Mouse (Mus musculus) heart, embryonic 11.5 days (tissue): ENCODE measurements at regions not wholly inside any gene's neighbourhood (a gene's known extent, or its start where the extent isn't known, plus 50 kb on each side); places are given as distances from the start of the nearest gene placed in this dataset.

Experiments
- ATAC-seq: fragments of 200-750 bp; cut with Nextera tagmentation; replicated peaks from 2 replicates; pipeline ENCODE4 v1.8.0; 2017; ENCODE audit warnings: moderate library complexity; ENCODE audit not compliant: insufficient number of reproducible peaks, low FRiP score, low TSS enrichment
- H3K27ac ChIP-seq: fragments of 300-500 bp; sonication (generic); 2 replicates; pipeline ENCODE4 v1.5.1; 2014; ENCODE audit warnings: mild to moderate bottlenecking, low read depth, low read length
- H3K27me3 ChIP-seq: fragments of 300-500 bp; sonication (generic); 2 replicates; pipeline ENCODE4 v1.6.1; 2014; ENCODE audit warnings: mild to moderate bottlenecking, low read length, mixed read lengths; ENCODE audit not compliant: control insufficient read depth, insufficient read depth
- H3K36me3 ChIP-seq: fragments of 300-500 bp; sonication (generic); 2 replicates; pipeline ENCODE4 v1.6.1; 2014; ENCODE audit warnings: mild to moderate bottlenecking, low read length, moderate library complexity, mixed read lengths; ENCODE audit not compliant: control insufficient read depth, insufficient read depth
- H3K4me1 ChIP-seq: fragments of 300-500 bp; sonication (generic); 2 replicates; pipeline ENCODE4 v1.6.1; 2014; ENCODE audit warnings: low read length; ENCODE audit not compliant: control insufficient read depth, insufficient read depth
- H3K4me2 ChIP-seq: fragments of 300-500 bp; sonication (generic); 2 replicates; pipeline ENCODE4 v1.6.1; 2014; ENCODE audit warnings: mild to moderate bottlenecking, moderate library complexity
- H3K4me3 ChIP-seq: fragments of 300-500 bp; sonication (generic); 2 replicates; pipeline ENCODE4 v1.5.1; 2014; ENCODE audit warnings: low read depth, low read length
- H3K9ac ChIP-seq: fragments of 300-500 bp; sonication (generic); 2 replicates; pipeline ENCODE4 v1.6.1; 2014; ENCODE audit warnings: mild to moderate bottlenecking, low read depth, low read length, moderate library complexity
- H3K9me3 ChIP-seq: fragments of 300-500 bp; sonication (generic); replicated peaks from 2 replicates; pipeline ENCODE4 v1.6.1; 2016; ENCODE audit warnings: low read length; ENCODE audit not compliant: control insufficient read depth
- WGBS: fragments of 180-500 bp; shearing (Covaris S2); extraction: QIAGEN DNeasy Blood & Tissue Kit; methylation state at CpG from one replicate; pipeline ENCODE4 v1.1.7; 2014; ENCODE audit not compliant: insufficient replicate concordance; 5-methylcytosine and 5-hydroxymethylcytosine counted together

- no peak overlapping the region for H3K4me3 ChIP-seq
- no peak overlapping the region for H3K27ac ChIP-seq
- no peaks in the 10 kb centered on the region for H3K27me3 ChIP-seq
- H3K4me1 ChIP-seq: peaks cover 9% of the 10 kb centered on the region
- no peaks in the 10 kb centered on the region for H3K9me3 ChIP-seq
- H3K4me2 ChIP-seq: no peak overlapping the region
- H3K36me3 ChIP-seq: no peaks in the 10 kb centered on the region
- 49% methylated on average over 7 of the region's 7 CpGs for WGBS
- ATAC-seq: no peak
- H3K9ac ChIP-seq: no peak overlapping the region
These were observed 159.6 kb downstream of the Wnt5a start for GRCm38 (mm10) chr14:28664121-28664520.

DNA sequence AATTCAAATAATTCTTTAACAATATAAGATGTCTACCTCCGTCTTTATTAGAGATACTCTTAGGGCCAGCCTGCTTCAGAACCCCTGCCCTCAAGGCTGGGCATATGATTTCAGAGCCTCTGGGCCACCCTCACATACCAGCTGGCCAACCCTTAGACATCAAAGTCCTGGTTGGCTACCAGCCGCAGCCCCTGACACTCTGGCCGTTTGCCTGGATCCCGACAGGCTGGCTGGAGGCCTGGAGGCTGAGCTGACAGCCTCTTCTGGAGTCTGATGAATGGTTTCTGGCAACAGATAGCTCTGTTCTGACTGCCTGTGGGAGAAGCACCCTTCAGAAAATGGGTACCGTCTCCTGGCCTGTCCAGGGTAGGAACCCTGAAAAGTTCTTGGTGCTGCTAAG lies 170.9 kb downstream of the Wnt5a start:
- H3K4me2 ChIP-seq: no peak overlapping the region
- 37% methylated on average over 5 of the region's 5 CpGs for WGBS
- no peak overlapping the region for H3K9ac ChIP-seq
- no peaks in the 10 kb centered on the region for H3K4me1 ChIP-seq
- no peak overlapping the region for H3K4me3 ChIP-seq
- H3K9me3 ChIP-seq: no peaks in the 10 kb centered on the region
- H3K27ac ChIP-seq: no peak overlapping the region
- no peaks in the 10 kb centered on the region for H3K36me3 ChIP-seq
- H3K27me3 ChIP-seq: no peaks in the 10 kb centered on the region
- ATAC-seq: no peak

DNA sequence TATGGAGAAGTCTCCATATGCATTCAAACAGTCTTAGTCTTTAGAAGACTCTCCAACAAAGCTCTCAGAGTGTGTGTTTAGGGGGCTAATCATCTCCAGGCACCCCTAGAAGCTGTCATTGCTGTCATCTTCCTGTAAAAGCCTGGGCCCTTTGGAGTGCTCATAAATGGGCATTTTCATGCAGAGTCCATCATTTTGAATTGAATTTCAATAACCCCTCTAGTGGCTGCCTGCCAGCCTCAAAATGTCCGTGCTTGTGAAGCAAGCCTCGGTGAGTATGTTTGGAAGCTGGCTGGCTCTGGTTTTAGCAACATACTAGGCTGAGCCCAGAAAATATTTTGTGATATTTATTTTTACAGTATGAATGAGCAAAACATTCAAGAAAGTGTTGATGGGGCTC lies 195.2 kb downstream of the Wnt5a start:
- no peak overlapping the region for H3K9ac ChIP-seq
- H3K27ac ChIP-seq: no peak overlapping the region
- no peak overlapping the region for H3K4me2 ChIP-seq
- H3K4me1 ChIP-seq: no peaks in the 10 kb centered on the region
- H3K9me3 ChIP-seq: no peaks in the 10 kb centered on the region
- H3K4me3 ChIP-seq: no peak overlapping the region
- no peaks in the 10 kb centered on the region for H3K36me3 ChIP-seq
- ATAC-seq: no peak
- 81% methylated on average over 2 of the region's 2 CpGs for WGBS
- no peaks in the 10 kb centered on the region for H3K27me3 ChIP-seq

DNA sequence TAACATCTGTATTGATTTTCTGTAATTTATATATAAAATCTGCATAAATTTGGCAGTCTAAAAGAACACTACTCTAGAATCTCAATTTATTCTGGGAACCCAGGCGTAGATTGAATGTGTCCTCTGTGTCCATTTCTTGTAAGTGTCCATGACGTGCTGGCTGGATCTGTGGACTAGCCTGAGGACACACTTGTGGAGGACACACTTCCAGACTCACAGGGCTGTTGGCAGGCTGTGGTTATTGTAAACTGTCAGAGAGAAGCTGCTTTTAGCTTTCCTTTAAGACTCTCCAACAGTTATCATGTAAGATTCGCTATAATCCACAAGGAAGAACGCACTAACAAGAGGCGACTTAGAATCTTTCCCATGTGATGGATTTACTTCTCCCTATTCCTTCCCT lies 200.2 kb downstream of the Wnt5a start:
- WGBS: 77% methylated on average over 5 of the region's 5 CpGs
- Histone ChIP-seq H3K4me2 (no peak overlapping the region), H3K36me3 (no peaks in the 10 kb centered on the region), H3K9me3 (no peaks in the 10 kb centered on the region), H3K27me3 (no peaks in the 10 kb centered on the region), H3K27ac (no peak overlapping the region), H3K4me1 (no peaks in the 10 kb centered on the region), H3K4me3 (no peak overlapping the region), H3K9ac (no peak overlapping the region)
- ATAC-seq: no peak

GRCm38 (mm10) chr14:28714598-28714997 lies 210.0 kb downstream of the Wnt5a start:
- H3K27ac ChIP-seq: no peak overlapping the region

DNA sequence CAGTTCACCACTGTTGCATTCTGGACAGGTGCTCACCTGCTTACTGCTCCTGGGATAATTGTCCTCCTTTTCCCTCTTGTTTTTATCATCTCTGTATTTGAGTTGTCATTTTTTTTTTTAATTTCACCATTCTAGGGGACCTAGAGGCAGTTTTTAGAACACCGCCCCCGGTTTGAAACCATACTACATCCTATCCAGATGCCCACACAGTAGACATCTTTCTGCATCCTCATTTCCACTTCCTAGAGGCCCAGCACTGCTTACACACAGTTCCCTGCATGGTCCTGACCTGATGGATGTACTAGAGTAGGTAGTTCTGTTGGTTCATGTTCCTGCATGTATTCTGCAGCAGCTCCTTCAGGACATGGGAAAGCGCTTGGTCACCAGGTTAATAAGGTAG lies 216.0 kb downstream of the Wnt5a start:
- Histone ChIP-seq H3K4me1 (no peaks in the 10 kb centered on the region), H3K4me2 (no peak overlapping the region), H3K9me3 (no peaks in the 10 kb centered on the region), H3K36me3 (no peaks in the 10 kb centered on the region), H3K4me3 (no peak overlapping the region), H3K27ac (no peak overlapping the region), H3K9ac (no peak overlapping the region), H3K27me3 (no peaks in the 10 kb centered on the region)
- ATAC-seq: no peak
- 90% methylated on average over 3 of the region's 3 CpGs for WGBS

More at GRCm38 (mm10) chr14:28714598-28714997, 210.0 kb downstream of the Wnt5a start:
- no peak overlapping the region for H3K9ac ChIP-seq
- H3K27me3 ChIP-seq: no peaks in the 10 kb centered on the region
- H3K9me3 ChIP-seq: no peaks in the 10 kb centered on the region
- ATAC-seq: no peak
- no peaks in the 10 kb centered on the region for H3K4me1 ChIP-seq
- WGBS: 60% methylated on average over 10 of the region's 10 CpGs
- no peaks in the 10 kb centered on the region for H3K36me3 ChIP-seq
- no peak overlapping the region for H3K4me2 ChIP-seq
- H3K4me3 ChIP-seq: no peak overlapping the region

- ATAC-seq: no peak
- H3K36me3 ChIP-seq: no peaks in the 10 kb centered on the region
- H3K27ac ChIP-seq: no peak overlapping the region
- H3K27me3 ChIP-seq: no peaks in the 10 kb centered on the region
- no peak overlapping the region for H3K4me2 ChIP-seq
- WGBS: 77% methylated on average over 4 of the region's 4 CpGs
- no peak overlapping the region for H3K9ac ChIP-seq
- H3K4me1 ChIP-seq: no peaks in the 10 kb centered on the region
- no peak overlapping the region for H3K4me3 ChIP-seq
- no peaks in the 10 kb centered on the region for H3K9me3 ChIP-seq
These were observed 221.1 kb downstream of the Wnt5a start for GRCm38 (mm10) chr14:28725666-28726065.

GRCm38 (mm10) chr14:28733496-28733895 lies 228.9 kb downstream of the Wnt5a start:
- ATAC-seq: no peak
- Histone ChIP-seq H3K27me3 (no peaks in the 10 kb centered on the region), H3K4me2 (no peak overlapping the region), H3K9ac (no peak overlapping the region), H3K4me3 (no peak overlapping the region), H3K4me1 (no peaks in the 10 kb centered on the region), H3K27ac (no peak overlapping the region), H3K9me3 (no peaks in the 10 kb centered on the region), H3K36me3 (no peaks in the 10 kb centered on the region)
- WGBS: 68% methylated on average over 5 of the region's 5 CpGs

DNA sequence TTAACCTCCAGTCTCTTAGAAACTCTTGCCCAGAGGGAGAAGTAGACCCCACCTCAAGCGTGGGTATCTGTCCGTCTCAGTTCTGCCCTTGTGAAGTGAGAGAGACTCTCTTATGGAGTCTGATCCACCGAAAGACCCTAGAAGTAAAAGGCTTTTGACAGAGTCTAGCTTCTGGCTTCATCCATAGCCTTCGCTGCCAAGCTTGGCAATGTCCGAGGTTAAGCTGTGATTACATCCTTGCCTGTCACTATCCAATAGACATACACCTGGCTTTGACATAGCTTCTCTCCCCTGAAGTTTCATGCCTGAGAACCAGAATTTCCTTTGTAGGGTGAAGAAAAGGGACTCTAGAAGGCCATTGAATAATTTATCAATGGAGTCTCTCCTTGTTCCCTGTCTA lies 230.9 kb downstream of the Wnt5a start:
- Histone ChIP-seq H3K4me3 (no peak overlapping the region), H3K36me3 (no peaks in the 10 kb centered on the region), H3K4me2 (no peak overlapping the region), H3K9me3 (no peaks in the 10 kb centered on the region), H3K27me3 (no peaks in the 10 kb centered on the region), H3K4me1 (no peaks in the 10 kb centered on the region), H3K27ac (no peak overlapping the region), H3K9ac (no peak overlapping the region)
- no peak for ATAC-seq
- 82% methylated on average over 5 of the region's 5 CpGs for WGBS
